ENCODE assay signal across 37 mouse cellular contexts in the genomic region with DNA sequence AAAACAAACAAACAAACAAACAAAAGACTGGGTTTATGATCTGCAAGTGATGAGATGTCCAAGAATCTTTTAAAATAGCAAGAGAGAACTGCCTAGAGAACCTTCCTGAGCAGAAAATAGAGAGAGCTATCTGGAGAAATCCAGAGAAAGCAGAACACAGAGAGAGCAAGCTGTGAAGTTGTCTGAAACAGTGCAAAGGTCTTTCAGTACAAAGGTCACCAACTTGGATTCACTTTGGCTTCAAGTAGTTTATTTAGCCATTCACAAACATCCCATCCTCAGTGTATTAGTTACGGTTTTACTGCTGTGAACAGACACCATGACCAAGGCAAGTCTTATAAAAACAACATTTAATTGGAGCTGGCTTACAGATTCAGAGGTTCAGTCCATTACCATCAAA. TPM values are rescaled to one million over a fixed set of nuclear protein-coding genes. Genes with fewer than 3 reads are reported as not detected.
"Had no signal": no experiment of that assay in that cellular context is flagged by ENCODE, and none has a peak within 500 bp of the region (broad histone marks: within the 10 kb centered on the region; RNA-seq: fewer than 3 reads in every experiment).

No protein-coding gene starts in this region.

RNA-seq across cellular contexts. Expression of a gene that starts 53.8 kb away (rescaled TPM):
- total RNA-seq: gastrocnemius, adult 18-20 months; gastrocnemius, adult 8-10 months; gastrocnemius, postnatal 14 days; gastrocnemius, postnatal 36 days; heart, adult 2 months; heart, postnatal 14 days; heart, postnatal 36 days; hematopoietic stem cell, adult 5-6 weeks; hindbrain, postnatal 0 days; layer of hippocampus, adult 18-20 months; layer of hippocampus, adult 8-10 months; layer of hippocampus, postnatal 14 days; layer of hippocampus, postnatal 36 days; left cerebral cortex, adult 18-20 months; left cerebral cortex, adult 8-10 months; left cerebral cortex, postnatal 10 days; left cerebral cortex, postnatal 25 days; left cerebral cortex, postnatal 4 days had no signal
- polyA plus RNA-seq: gonadal fat pad, adult 2 months; heart, adult 2 months; heart, embryonic 11.5 days; heart, embryonic 13.5 days; heart, embryonic 15.5 days; heart, postnatal 0 days; hindbrain, embryonic 11.5 days; hindbrain, embryonic 13.5 days; hindbrain, embryonic 15.5 days; hindbrain, postnatal 0 days; intestine, embryonic 14.5 days; intestine, embryonic 16.5 days; kidney, embryonic 15.5 days; kidney, postnatal 0 days; large intestine, adult 2 months; limb, embryonic 11.5 days; limb, embryonic 13.5 days; limb, embryonic 15.5 days; liver, embryonic 11.5 days; liver, embryonic 13.5 days; liver, embryonic 15.5 days had no signal
